Mouse (Mus musculus): ENCODE data around the gene Lamtor1.
A peak's percentile ranks its signal among the peaks of the same experiment; 100 is the strongest.

The Lamtor1 gene

DNA sequence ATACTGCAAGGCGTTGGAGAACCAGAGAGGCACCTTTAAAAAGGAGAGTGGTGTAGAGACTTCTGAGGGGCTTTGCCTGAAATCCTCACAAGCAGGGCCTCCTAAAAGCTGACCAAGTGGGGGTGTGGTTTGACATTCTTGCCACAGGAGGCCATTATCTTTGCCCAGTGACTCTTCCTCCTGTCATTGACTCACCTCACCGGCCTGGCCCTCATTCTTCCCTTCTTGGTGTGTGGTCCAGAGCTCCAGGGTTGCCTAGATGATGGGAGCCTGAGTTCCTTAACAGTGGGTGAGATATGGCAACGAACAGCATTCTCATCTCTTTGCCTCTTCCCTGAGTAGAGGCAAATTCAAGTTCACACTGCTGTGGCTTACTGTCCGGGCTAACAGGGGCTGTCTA, 50.2 kb downstream of the Lamtor1 start:
- Histone ChIP-seq H3K27me3 (ENCODE audit: control insufficient read depth, insufficient read depth, low read length, poor library complexity, severe bottlenecking) (no peaks in the 10 kb centered on the region), H3K36me3 (ENCODE audit: control insufficient read depth, insufficient read depth, low read length, poor library complexity, severe bottlenecking) (no peaks in the 10 kb centered on the region)
- no peak for DNase-seq (ENCODE audit: low read depth, low spot score)

DNA sequence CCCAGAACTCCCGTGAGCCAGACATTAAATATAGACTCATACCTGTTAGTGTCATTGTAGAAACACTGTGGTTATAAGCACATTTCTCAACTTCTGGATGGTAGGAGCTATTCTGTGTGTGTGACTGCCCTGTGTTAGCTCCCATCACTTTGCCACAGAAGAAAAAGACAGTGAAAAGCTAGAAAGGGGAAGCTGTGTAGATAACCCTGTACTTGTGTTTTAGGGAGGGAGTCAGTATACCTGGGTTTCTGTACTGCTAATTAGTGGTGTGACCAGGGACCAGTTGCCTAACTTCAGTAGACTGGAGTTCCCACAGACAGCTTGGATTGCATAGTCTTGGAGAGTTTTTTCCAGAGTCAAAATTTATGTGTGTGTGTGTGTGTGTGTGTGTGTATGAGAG, 50.8 kb downstream of the Lamtor1 start:
- Histone ChIP-seq H3K27me3 (ENCODE audit: control insufficient read depth, insufficient read depth, low read length, poor library complexity, severe bottlenecking) (no peaks in the 10 kb centered on the region), H3K36me3 (ENCODE audit: control insufficient read depth, insufficient read depth, low read length, poor library complexity, severe bottlenecking) (no peaks in the 10 kb centered on the region)
- no peak for DNase-seq (ENCODE audit: low read depth, low spot score)

DNA sequence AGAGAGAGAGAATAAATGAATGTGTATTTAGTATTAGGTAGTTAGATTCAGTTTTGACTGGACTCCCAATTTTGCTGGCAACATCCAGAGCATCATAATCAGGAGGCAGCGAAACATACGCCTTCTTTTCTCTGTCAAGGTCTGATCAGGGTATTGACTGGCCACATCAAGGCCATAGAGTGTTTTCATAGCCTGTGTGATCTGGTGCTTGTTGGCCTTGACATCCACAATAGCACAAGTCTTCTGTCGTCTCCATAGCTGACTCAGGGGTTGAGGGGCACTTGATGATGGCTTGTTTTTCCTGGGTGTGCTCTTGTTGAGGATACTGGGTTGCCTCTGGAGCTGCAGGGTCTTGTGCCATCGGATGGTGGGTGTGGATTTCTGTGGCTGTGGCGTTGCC, 51.2 kb downstream of the Lamtor1 start:
- Histone ChIP-seq H3K36me3 (ENCODE audit: control insufficient read depth, insufficient read depth, low read length, poor library complexity, severe bottlenecking) (no peaks in the 10 kb centered on the region), H3K27me3 (ENCODE audit: control insufficient read depth, insufficient read depth, low read length, poor library complexity, severe bottlenecking) (no peaks in the 10 kb centered on the region)
- DNase-seq (ENCODE audit: low read depth, low spot score), result no peak

DNA sequence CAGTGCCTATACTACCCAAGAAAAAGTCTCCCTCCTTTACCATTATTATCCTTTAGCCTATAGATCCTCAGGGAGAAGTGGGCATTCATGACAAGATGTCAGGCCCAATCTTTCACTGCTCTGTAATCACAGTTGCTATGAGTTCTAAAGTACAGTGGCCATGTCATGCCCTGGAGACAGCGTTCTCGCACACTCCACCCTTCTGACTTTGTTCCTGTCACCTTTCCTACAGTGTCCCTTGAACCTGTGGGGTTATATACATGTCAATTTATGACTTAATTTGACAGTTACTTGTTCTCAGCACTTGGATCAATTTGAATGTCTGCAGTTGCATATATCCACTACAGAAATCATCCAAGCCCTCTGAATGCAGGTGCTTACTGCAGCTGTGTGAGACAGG, 57.1 kb downstream of the Lamtor1 start:
- Histone ChIP-seq H3K27me3 (ENCODE audit: control insufficient read depth, insufficient read depth, low read length, poor library complexity, severe bottlenecking) (no peaks in the 10 kb centered on the region), H3K36me3 (ENCODE audit: control insufficient read depth, insufficient read depth, low read length, poor library complexity, severe bottlenecking) (no peaks in the 10 kb centered on the region)
- DNase-seq (ENCODE audit: low read depth, low spot score), result no peak

DNA sequence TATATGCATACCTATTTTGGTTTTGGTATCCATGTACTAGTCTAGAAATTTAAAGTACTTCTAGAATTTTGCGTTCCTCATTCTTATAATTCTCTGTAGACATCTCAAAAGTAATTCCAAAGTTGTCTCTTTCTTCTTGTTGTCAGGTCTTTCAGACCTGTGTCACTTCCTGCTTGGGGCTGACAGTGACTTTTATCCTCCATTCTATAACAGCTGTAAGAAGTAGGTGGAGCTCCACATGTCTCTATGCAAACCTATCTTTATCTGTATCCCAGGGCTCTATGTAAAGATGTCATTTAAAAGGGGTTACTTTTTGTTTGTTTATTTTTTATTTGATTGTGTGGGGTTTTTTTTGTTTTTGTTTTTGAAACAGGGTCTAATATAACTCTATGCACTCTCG, 57.9 kb downstream of the Lamtor1 start:
- no peaks in the 10 kb centered on the region for H3K27me3 ChIP-seq (ENCODE audit: control insufficient read depth, insufficient read depth, low read length, poor library complexity, severe bottlenecking)
- DNase-seq (ENCODE audit: low read depth, low spot score), result no peak
- no peaks in the 10 kb centered on the region for H3K36me3 ChIP-seq (ENCODE audit: control insufficient read depth, insufficient read depth, low read length, poor library complexity, severe bottlenecking)

DNA sequence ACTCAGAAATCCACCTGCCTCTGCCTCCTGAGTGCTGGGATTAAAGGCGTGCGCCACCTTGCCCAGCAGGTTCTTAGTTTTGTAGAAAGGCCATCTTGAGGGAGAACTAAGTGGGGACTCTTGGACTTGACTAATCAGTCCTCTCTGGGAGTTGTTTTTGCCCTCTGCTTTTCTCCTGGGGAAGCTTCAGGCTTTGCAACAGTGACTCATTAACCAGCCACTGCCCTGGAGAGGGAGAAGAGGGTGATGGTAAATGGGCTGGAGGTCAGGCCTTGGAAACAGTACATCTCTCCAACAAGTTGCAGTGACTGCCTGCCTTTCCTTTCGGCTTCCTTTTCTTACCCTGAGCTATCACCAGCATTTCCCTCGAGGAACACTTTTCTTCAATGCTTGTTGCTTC, 58.8 kb downstream of the Lamtor1 start:
- no peak for DNase-seq (ENCODE audit: low read depth, low spot score)
- Histone ChIP-seq H3K27me3 (ENCODE audit: control insufficient read depth, insufficient read depth, low read length, poor library complexity, severe bottlenecking) (no peaks in the 10 kb centered on the region), H3K36me3 (ENCODE audit: control insufficient read depth, insufficient read depth, low read length, poor library complexity, severe bottlenecking) (no peaks in the 10 kb centered on the region)

DNA sequence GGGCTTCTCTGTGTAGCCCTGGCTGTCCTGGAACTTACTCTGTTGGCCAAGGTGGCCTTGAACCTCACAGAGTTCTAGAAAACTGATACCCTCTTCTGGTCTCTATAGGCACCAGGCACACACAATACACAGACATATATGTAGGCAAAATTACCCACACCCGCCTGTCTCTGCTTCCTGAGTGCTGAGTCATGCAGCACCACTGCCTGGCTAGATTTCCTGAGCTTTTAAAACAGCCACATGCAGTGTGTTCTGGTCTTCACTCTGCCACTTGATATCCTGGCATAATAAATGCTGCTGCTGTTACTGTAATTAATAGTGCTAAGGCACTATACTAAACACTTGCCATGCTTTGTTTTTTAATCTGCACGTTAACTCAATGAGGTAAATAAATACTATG, 59.9 kb downstream of the Lamtor1 start:
- no peaks in the 10 kb centered on the region for H3K36me3 ChIP-seq (ENCODE audit: control insufficient read depth, insufficient read depth, low read length, poor library complexity, severe bottlenecking)
- DNase-seq (ENCODE audit: low read depth, low spot score), result no peak
- H3K27me3 ChIP-seq (ENCODE audit: control insufficient read depth, insufficient read depth, low read length, poor library complexity, severe bottlenecking), result no peaks in the 10 kb centered on the region

DNA sequence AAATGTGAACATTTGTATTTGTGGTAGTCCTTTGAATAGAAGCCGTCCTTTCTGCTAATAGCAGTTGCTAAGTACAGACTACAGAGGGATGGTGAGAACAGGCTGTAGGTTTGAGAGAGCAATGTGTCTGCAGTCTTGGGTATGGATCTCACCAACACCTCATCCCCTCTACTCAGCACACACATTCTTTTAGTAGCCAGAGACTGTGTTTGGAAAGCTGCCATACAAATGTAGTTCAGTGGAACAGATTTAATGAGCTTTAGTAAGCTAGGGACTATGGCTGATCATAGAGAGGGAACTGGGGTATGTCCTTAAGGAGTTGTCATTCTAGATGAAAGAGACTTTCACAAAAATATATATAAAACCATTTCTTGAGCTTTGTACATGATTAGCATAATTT, 61.6 kb downstream of the Lamtor1 start:
- H3K36me3 ChIP-seq (ENCODE audit: control insufficient read depth, insufficient read depth, low read length, poor library complexity, severe bottlenecking), result no peaks in the 10 kb centered on the region
- DNase-seq (ENCODE audit: low read depth, low spot score), result no peak
- no peaks in the 10 kb centered on the region for H3K27me3 ChIP-seq (ENCODE audit: control insufficient read depth, insufficient read depth, low read length, poor library complexity, severe bottlenecking)

DNA sequence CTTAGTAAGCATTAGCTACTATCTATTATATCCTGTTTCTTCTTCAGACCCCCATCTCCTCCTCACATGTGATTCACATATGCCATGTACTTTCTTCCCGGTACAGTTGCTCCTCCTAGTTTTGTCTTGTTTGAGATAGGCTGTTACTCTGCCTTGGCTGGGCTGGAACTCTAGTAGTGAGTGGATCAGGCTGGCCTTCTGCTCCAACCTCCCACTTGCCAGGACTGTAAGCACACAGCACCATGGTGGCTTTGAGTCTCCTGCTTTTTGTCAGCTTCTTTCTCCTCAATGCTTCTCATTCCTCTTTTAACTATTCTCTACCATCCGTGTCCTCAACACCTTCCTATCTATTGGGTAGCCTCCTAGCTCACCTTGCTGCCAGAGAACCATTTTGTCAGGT, 63.0 kb downstream of the Lamtor1 start:
- Histone ChIP-seq H3K36me3 (ENCODE audit: control insufficient read depth, insufficient read depth, low read length, poor library complexity, severe bottlenecking) (no peaks in the 10 kb centered on the region), H3K27me3 (ENCODE audit: control insufficient read depth, insufficient read depth, low read length, poor library complexity, severe bottlenecking) (no peaks in the 10 kb centered on the region)
- DNase-seq (ENCODE audit: low read depth, low spot score), result no peak

DNA sequence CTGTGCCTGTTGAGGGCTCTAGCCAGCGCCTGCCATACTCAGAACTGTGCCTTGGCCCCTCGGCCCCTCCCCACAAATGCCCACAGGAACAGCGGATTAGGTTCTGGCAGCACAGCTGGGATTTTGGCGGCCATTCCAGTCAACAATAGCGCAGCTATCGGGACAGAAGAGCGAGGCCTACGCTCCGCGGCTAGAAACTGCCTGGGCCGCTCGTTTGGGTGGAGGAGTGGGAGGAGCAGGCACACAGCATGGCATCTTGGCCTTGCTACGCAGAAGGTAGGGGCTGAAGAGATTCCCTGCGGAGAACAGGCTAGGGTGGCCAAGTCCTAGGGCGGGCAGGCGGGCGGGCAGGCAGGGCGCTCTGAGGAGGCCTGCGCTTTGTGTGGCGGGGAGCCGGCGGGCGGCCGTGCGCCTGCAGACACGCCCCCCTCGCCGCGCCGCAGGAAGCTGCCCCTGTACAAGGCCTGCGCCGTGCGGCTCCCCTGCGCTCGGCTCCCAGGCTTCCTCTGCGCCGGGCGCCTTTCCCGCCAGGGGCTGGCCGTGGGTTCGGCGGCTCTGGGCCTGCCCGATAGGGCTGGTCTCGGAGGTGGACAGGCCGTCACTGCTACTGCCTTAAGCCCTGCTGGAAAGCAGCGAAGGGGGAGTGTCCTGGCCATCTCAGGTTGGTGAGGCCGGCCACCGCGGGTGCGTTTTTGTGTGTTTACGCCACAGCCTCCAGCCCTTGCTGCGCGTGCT, 64.2 kb downstream of the Lamtor1 start:
- peak; percentile 77 for DNase-seq (ENCODE audit: low read depth, low spot score)
- Histone ChIP-seq H3K27me3 (ENCODE audit: control insufficient read depth, insufficient read depth, low read length, poor library complexity, severe bottlenecking) (no peaks in the 10 kb centered on the region), H3K36me3 (ENCODE audit: control insufficient read depth, insufficient read depth, low read length, poor library complexity, severe bottlenecking) (no peaks in the 10 kb centered on the region)

DNA sequence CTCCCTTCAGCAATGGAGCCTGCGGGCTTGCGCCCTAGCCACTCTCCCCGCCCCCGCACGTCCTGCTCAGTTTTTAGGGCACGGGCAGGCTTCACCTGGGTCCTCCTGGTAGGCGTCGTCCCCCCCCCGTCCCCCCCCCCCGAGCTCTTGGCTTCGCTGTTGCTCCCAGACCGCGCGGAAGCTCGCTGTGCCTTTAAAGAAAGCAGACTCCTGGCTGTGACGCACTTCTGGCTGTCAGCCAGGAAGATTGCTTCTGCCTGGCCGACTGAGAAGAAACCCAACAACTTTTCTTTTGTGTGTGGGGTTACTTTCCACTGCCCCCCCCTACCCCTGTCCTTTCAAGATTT, 64.7 kb downstream of the Lamtor1 start:
- no peaks in the 10 kb centered on the region for H3K27me3 ChIP-seq (ENCODE audit: control insufficient read depth, insufficient read depth, low read length, poor library complexity, severe bottlenecking)
- peak; percentile 88 for DNase-seq (ENCODE audit: low read depth, low spot score)
- no peaks in the 10 kb centered on the region for H3K36me3 ChIP-seq (ENCODE audit: control insufficient read depth, insufficient read depth, low read length, poor library complexity, severe bottlenecking)

DNA sequence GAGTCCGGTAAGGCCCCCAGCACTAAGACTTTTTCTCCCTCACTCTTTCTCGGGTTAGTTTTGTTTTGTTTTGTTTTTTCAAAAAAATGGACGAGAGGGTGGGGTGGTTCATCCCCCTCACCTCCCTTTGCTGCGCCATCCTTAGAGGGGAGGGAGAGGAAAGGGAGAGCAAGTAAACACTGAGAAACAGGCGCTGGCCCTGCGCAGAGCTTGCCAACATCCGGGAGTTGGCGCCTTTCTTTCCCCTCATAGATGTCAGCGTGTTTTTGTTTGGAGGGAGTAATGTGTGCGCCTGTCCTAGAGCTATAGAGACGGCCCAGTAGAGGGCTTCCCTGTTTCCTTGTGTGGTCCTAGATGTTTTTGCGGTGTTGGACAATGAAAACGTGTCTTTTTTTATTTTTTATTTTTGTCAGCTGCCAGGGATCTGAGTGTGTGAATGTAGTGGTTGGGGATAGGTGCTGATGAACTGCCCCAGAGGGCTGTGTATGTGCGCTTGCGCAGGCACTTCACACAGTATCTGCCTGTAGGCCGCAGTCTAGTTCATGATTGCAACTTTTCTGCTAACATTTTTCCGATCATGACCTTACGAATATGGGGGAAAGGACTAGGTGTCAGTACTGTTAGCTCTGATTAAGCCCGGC, 65.2 kb downstream of the Lamtor1 start:
- peak; percentile 70 for DNase-seq (ENCODE audit: low read depth, low spot score)
- Histone ChIP-seq H3K36me3 (ENCODE audit: control insufficient read depth, insufficient read depth, low read length, poor library complexity, severe bottlenecking) (no peaks in the 10 kb centered on the region), H3K27me3 (ENCODE audit: control insufficient read depth, insufficient read depth, low read length, poor library complexity, severe bottlenecking) (no peaks in the 10 kb centered on the region)

DNA sequence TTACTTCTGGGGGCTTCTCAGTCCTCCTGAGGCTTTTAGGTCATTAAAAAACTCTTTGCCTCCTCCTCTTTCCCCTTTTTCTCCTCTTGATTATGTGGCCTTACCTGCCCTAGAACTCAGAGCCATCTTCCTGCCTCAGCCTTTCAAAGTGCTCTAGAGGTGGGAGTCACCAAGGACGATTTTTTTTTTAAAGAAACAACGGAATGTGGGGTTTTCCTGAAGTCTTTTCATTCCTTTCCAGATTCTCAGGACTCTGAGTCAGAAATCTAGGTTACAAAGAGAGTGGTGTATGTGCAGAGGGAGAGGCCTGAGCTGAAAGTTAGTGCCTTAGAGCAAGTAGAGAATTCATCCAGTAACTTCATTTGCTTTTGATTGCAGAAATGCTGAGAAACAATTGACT, 66.0 kb downstream of the Lamtor1 start:
- DNase-seq (ENCODE audit: low read depth, low spot score), result no peak
- H3K36me3 ChIP-seq (ENCODE audit: control insufficient read depth, insufficient read depth, low read length, poor library complexity, severe bottlenecking), result no peaks in the 10 kb centered on the region
- no peaks in the 10 kb centered on the region for H3K27me3 ChIP-seq (ENCODE audit: control insufficient read depth, insufficient read depth, low read length, poor library complexity, severe bottlenecking)

DNA sequence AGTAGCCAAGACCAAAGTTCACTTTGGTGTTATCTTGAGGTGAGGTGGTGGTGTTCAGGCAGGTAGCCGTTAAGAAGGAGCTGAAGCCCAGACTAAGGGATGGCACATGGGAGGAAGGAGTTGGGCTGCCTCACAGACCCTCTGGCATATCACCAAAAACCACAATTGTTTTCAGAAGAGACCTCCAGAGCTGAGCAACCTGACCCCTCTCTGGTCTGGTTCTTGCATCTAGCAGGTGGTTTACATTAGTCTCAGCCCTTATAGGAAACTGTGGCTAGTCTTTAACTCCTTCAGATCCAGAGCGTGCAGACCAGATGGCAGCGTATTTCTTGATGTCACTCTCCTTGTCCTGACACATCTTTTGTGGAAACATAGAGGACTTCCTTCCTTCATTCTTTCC, 68.0 kb downstream of the Lamtor1 start:
- no peaks in the 10 kb centered on the region for H3K27me3 ChIP-seq (ENCODE audit: control insufficient read depth, insufficient read depth, low read length, poor library complexity, severe bottlenecking)
- no peak for DNase-seq (ENCODE audit: low read depth, low spot score)
- H3K36me3 ChIP-seq (ENCODE audit: control insufficient read depth, insufficient read depth, low read length, poor library complexity, severe bottlenecking), result no peaks in the 10 kb centered on the region

DNA sequence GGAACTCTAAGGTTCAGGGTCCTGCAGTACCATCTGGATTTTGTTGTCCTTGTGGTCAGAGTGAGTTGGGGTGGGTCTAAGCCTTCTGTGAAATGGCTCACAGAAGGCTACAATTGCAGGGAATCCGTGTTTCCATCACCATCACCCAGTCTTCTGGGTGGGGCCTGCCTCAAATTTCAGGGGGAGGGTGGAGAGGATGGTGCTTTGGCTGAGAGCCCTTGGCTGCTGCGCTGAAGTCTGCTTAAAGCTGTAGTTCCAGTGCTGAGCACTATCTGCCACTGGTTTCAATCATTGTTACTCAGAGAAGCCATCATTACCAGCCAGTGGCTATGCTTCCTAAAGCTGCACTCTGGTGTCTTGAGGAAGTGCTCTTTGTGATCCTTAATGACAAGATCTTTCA, 68.8 kb downstream of the Lamtor1 start:
- no peak for DNase-seq (ENCODE audit: low read depth, low spot score)
- H3K27me3 ChIP-seq (ENCODE audit: control insufficient read depth, insufficient read depth, low read length, poor library complexity, severe bottlenecking), result no peaks in the 10 kb centered on the region
- H3K36me3 ChIP-seq (ENCODE audit: control insufficient read depth, insufficient read depth, low read length, poor library complexity, severe bottlenecking), result no peaks in the 10 kb centered on the region
